Mouse (Mus musculus) frontal cortex, postnatal 36 days (tissue): ENCODE results near the gene Sirt6.

Experiments used
- DNase-seq, 2 experiments: peaks; one replicate each; pipeline ENCODE4 v3.0.0; 2022; ENCODE audit warnings: low spot score in 2 of 2

The Sirt6 gene

DNA sequence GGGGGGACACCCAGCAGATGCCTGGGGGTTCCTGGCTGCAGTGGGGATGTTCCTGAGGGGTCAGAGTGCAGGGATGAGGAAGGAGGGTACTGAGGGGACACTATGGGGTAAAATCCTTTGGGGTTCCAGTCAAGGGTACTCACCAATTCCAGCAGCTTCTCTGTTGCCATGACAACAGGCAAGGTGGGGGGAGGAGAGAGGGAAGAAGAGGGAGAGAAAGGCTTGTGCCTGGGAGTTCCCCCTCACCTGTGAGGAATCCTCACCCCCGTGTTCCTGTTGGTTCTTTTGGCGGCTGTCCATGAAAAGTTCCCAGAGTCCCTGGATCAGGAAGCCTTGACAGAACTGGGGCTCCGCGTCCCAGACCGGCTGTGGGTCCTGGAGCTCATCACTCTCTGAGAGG, 32.0 kb downstream of the Sirt6 start:
- DNase-seq = no peak

GRCm38 (mm10) chr10:81593935-81594334, 33.7 kb downstream of the Sirt6 start:
- DNase-seq = no peak

- no peak for DNase-seq
These were observed 34.4 kb downstream of the Sirt6 start for GRCm38 (mm10) chr10:81593223-81593622.

GRCm38 (mm10) chr10:81592631-81593030, 35.0 kb downstream of the Sirt6 start:
- no peak for DNase-seq

- no peak for DNase-seq
These were observed 35.8 kb downstream of the Sirt6 start for GRCm38 (mm10) chr10:81591846-81592245.

- no peak for DNase-seq
These were observed 38.9 kb downstream of the Sirt6 start for GRCm38 (mm10) chr10:81588739-81589138.

DNA sequence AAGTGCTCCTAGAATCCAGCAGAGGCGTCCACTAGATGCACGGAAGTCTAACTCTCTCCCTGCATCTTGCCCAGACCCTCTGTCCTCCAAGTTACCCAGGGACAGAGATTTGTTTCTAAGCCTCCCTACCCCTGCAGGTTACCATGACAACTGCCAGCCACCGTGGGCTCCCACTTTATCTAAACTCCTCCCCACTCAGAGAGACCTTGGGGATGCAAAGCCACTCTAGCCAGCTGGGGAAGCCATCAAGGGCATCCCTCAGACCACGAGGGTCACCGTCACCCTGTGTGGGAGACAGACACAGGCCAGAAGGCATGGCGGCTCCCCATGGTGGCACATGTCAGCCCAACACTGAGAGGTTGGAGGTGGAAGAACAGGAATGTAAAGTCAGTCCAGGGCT, 44.2 kb downstream of the Sirt6 start:
- DNase-seq = no peak

GRCm38 (mm10) chr10:81580441-81581070, 47.0 kb downstream of the Sirt6 start:
- DNase-seq = no peak

GRCm38 (mm10) chr10:81579967-81580366, 47.6 kb downstream of the Sirt6 start:
- DNase-seq = no peak

DNA sequence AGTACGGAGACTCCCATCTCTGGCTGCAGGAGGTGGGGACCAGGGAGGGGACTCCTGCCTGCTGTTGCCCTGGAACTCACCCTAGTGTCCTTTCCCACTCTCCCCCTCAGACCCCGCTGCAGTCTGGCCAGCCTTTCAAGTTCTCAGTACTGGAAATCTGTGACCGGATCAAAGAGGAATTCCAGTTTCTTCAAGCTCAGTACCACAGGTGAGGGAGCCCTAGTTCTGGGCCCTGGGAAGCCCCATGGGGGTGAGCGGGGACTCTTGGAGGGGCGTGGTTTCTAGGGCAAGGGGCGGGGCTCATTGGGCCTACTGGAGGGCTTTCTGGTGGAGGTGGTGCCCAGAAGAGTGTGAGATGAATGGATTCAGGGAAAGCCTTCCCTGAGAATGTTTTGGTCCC, 51.9 kb downstream of the Sirt6 start:
- no peak for DNase-seq

GRCm38 (mm10) chr10:81575208-81575631, 52.4 kb downstream of the Sirt6 start:
- DNase-seq = peak in 1 of 2 experiments; percentile 49

GRCm38 (mm10) chr10:81574081-81575056, 53.2 kb downstream of the Sirt6 start, which contains the start of gene Tle2:
Tle2 (plus strand) TSS chr10:81574561.
- DNase-seq = no peak

GRCm38 (mm10) chr10:81572975-81573374, 54.6 kb downstream of the Sirt6 start:
- DNase-seq = no peak

- no peak for DNase-seq
These were observed 55.4 kb downstream of the Sirt6 start for GRCm38 (mm10) chr10:81572133-81572671.
